Mouse (Mus musculus): ENCODE measurements around the gene Me1.
"Not testable (repeated sequence)": the region's sequence is repeated elsewhere in the genome, so short reads cannot be mapped to it uniquely, and the experiment has no call there.

The Me1 gene

DNA sequence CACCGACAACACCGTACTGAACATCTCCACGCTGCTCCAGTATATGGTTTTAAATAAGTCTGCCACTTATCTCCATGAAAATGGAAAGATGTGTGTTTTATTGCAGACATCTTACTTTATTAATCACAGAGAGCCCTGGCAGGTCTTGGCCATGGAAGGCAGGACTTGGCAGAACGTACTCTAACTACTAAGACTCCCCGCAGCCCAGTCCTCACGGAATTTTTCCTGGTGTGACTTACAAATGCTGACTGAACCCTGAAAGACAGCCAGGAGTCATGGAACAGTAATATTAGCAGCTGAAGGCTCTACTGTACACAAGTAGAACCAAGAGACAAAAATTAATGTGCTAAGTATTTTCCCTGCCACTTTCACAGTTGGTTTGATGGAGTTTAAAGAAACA, 90.0 kb downstream of the Me1 start:
- no peak for DNase-seq (ENCODE audit: extremely low spot score, low read depth, low spot score)

- no peak for DNase-seq (ENCODE audit: extremely low spot score, low read depth, low spot score)
These were observed 95.9 kb downstream of the Me1 start for GRCm38 (mm10) chr9:86599723-86600303.

GRCm38 (mm10) chr9:86596983-86597382, 98.8 kb downstream of the Me1 start:
- DNase-seq (ENCODE audit: extremely low spot score, low read depth, low spot score) = not testable (repeated sequence)

- not testable (repeated sequence) for DNase-seq (ENCODE audit: extremely low spot score, low read depth, low spot score)
These were observed 101.4 kb downstream of the Me1 start for GRCm38 (mm10) chr9:86594357-86594767.

DNA sequence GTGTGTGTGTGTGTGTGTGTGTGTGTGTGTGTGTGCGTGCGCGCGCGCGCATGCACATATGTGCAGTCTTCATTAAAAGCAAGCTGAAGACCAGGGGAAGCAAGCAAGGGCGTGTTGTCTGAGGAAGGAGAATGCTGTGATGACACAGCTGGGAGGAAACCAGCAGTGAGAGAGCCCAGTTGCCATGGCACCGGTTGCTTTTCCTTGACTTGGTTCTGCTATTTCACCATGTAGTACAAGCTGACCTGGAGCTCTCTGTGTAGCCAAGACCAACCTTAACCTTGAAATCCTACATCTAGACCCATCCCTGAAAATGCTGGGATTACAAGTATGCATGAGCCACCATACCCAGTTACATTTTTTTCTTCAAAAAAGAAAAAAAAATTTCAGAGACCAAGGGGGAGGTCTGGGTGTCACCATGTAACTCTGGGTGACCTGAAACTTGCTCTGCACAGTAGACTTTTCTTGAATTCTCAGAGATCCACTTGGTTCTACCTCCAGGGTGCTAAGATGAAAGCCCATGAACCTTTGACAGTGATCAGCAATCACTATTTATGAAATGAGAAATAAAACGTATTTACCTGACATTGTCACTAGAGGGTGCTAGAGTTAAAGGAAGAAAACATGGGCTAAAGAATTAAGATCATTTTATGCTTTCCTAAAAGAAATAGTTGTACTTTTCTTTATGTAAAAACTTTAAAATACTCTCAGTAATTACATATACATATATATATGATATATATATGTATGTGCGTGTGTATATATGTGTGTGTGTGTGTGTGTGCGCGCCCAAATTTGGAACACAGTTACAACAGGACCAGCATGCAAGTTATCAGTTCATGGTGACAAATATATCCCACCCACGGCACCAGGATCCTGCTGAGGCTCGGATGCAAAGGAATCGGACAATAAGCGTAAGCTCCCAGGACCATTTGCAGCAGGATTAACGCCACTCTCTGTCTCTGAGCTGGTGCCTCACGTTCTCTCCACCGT, 102.8 kb downstream of the Me1 start:
- no peak for DNase-seq (ENCODE audit: extremely low spot score, low read depth, low spot score)

- DNase-seq (ENCODE audit: extremely low spot score, low read depth, low spot score) = no peak
These were observed 108.5 kb downstream of the Me1 start for GRCm38 (mm10) chr9:86587019-86587795.

DNA sequence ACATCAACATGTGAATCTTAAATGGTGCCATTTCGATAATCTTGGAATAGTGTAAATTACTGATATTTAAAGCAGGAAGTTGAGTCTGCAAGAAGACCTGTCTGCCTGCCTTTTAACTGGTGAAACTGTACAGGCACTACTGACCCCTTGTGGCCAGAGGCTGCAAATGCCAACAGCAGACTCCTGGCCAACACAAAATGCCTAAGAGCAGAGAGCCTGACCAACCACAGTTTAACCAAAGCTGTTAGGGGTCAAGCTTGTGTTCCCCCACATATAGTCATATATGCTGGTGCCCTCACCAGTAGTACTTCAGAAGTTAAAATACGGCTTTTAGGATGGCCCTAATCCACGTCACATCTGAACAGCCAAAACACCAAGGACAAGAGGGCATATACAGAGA, 112.0 kb downstream of the Me1 start:
- peak; percentile 52 for DNase-seq (ENCODE audit: extremely low spot score, low read depth, low spot score)

GRCm38 (mm10) chr9:86579657-86580056, 116.1 kb downstream of the Me1 start:
- DNase-seq (ENCODE audit: extremely low spot score, low read depth, low spot score) = no peak

- no peak for DNase-seq (ENCODE audit: extremely low spot score, low read depth, low spot score)
These were observed 120.6 kb downstream of the Me1 start for GRCm38 (mm10) chr9:86575178-86575577.

DNA sequence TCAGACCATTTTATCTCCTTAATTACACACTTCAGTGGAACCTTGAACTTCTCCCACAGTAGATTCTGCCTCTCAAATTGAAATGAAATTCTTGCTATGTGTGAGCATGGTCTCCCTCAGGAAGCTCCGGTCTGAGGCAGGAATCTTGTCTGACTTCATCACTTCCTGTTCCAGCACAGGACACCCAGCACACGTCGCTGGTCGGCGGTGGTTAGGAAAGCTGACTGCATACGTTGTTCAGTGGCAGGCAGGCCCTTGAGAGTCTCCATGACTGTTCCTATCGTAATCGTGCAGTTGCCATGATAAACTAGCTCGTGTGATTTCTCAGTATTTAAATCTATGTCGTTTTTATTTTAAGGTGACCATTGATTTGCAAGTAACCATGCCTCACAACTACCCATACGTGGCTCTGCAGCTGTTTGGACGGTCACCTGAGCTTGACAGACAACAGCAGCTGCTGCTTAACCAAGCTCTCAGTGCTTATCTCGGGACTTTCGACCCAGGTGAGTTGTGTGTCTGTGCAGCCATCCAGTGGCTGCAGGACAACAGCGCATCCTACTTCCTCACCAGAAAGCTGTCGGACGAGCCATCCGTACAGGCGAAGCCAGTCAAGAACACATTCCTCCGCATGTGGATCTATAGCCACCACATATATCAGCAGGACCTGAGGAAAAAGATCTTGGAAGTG, 122.0 kb downstream of the Me1 start:
- no peak for DNase-seq (ENCODE audit: extremely low spot score, low read depth, low spot score)

DNA sequence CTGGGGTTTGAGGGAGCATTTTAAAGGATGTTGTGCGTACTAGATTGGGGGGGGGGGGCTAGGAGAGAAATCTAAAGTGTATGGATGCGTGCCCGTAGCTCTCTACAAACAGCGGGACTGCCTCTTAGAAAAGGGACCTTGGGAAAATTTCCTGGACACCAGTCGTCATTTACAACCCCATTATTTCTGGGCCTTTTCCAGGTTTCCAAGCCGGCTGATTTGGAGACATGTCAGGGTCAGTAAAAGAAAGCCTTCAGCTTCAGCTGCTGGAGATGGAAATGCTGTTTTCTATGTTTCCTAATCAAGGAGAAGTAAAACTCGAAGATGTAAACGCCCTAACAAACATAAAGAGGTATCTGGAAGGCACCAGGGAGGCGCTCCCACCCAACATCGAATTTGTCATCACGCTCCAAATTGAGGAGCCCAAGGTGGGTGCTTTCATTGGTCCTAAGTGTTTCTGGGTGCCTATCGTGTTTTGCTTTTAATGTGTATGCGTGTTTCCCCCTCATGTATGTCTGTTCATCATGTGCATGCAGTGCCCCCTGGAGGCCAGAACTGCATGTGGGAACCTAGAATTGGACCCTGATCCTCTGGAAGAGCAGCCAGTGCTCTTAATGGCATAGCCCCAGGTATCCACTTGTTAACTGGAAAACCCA, 123.0 kb downstream of the Me1 start:
- DNase-seq (ENCODE audit: extremely low spot score, low read depth, low spot score) = peak; percentile 49

DNA sequence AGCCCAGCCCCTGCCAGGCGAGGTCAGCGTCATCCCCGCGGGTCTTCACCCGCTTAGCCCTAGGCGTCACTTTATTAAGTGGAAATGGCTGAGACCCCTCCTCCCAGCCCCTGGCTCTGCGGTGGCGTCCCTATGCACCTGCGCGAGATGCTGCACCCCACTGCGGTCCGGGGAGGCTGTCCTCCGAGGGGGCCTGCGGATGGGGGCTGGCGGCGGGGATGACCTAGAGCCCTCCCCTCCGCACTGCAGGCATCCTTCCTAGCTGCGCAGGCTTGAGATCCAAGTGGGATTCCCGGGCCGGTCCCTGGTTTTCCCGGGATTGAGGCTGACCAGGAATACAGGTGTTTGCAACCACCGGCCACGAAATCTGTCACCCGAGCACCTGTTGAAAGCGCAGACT, 123.6 kb downstream of the Me1 start:
- DNase-seq (ENCODE audit: extremely low spot score, low read depth, low spot score) = no peak

GRCm38 (mm10) chr9:86571540-86572135, 124.1 kb downstream of the Me1 start, which contains the start of the genes Pgm3 and Rwdd2a:
TSS of gene Pgm3 (minus strand) at chr9:86571842.
TSS of gene Rwdd2a (plus strand) at chr9:86571991.
- peak; percentile 44 for DNase-seq (ENCODE audit: extremely low spot score, low read depth, low spot score)

GRCm38 (mm10) chr9:86570946-86571345, 124.8 kb downstream of the Me1 start:
- no peak for DNase-seq (ENCODE audit: extremely low spot score, low read depth, low spot score)

DNA sequence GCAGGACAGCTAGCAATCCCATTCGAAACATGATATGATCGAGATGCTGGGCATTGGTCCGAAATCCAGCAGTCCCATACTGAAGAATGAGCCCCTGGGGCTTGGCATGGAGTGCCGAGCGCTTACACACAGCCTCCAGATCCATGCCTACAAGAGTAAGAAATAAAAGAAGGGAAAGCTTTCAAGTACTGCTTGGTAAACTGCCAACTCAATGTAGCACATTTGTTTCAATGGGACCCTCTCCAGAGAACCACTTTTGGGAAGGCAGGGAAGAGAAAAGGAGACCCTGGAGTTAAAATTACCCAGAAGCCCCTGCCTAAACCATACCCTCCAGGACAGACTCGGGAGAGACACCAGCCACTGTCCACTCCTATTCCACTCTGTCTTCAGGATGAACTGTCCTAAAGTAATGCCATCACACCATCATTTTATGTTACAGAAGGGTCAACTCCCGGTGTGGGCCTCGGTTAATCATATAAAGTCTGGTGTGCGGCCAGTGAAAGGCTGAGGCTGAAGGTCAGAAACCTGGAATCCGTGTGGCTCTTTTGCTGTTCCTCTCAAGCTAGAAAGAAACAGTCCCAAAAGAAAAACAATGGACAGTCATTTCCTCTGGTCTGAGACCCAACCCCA, 125.4 kb downstream of the Me1 start:
- DNase-seq (ENCODE audit: extremely low spot score, low read depth, low spot score) = no peak

GRCm38 (mm10) chr9:86569314-86569910, 126.3 kb downstream of the Me1 start:
- DNase-seq (ENCODE audit: extremely low spot score, low read depth, low spot score) = no peak

- DNase-seq (ENCODE audit: extremely low spot score, low read depth, low spot score) = no peak
These were observed 135.2 kb downstream of the Me1 start for GRCm38 (mm10) chr9:86560543-86560942.

- DNase-seq (ENCODE audit: extremely low spot score, low read depth, low spot score) = no peak
These were observed 141.1 kb downstream of the Me1 start for GRCm38 (mm10) chr9:86554641-86555040.

GRCm38 (mm10) chr9:86553886-86554285, 141.9 kb downstream of the Me1 start:
- no peak for DNase-seq (ENCODE audit: extremely low spot score, low read depth, low spot score)

Data from hindlimb bud, embryonic 11.5 days (tissue).